In genomic region chr8:122575286-122575685, GRCm38 (mm10) we compare ENCODE assay signal across 8 mouse cellular contexts. TPM values are rescaled to one million over a fixed set of nuclear protein-coding genes. Genes with fewer than 3 reads are reported as not detected.
DNase-seq lines count a peak whose midpoint lies in the region; ATAC-seq and TF ChIP-seq lines count a peak whose summit lies in the region.

No protein-coding gene starts in this region.

- ATAC-seq in heart, embryonic 12.5 days (ENCODE audit: insufficient number of reproducible peaks, low FRiP score): no peak
- ATAC-seq in hindbrain, embryonic 13.5 days (ENCODE audit: low FRiP score): no peak
- no peak for ATAC-seq in granulocyte monocyte progenitor cell, adult 5-6 weeks (replicated peaks; ENCODE audit: poor library complexity, severe bottlenecking)

- peak overlapping the region; percentile 87 for H3K4me2 ChIP-seq in heart, embryonic 12.5 days
- H3K4me2 ChIP-seq in hindbrain, embryonic 13.5 days: peak overlapping the region; percentile 88

- H3K9ac ChIP-seq in heart, embryonic 12.5 days: no peak overlapping the region
- peak overlapping the region; percentile 92 for H3K9ac ChIP-seq in MEL (ENCODE audit: control insufficient read depth, low read depth, low read length, poor library complexity, severe bottlenecking)
- H3K9ac ChIP-seq in hindbrain, embryonic 13.5 days: peak overlapping the region; percentile 91

- peaks cover 42% of the 10 kb centered on the region for H3K4me1 ChIP-seq in heart, embryonic 12.5 days (replicated peaks)
- H3K4me1 ChIP-seq in MEL (ENCODE audit: control insufficient read depth in 1 of 2, insufficient read depth in 2 of 2, low read length in 2 of 2): peaks cover 4 to 10% of the 10 kb centered on the region in 2 experiments; a peak in 3 of 4 replicates
- H3K4me1 ChIP-seq in hindbrain, embryonic 13.5 days (replicated peaks): peaks cover 33% of the 10 kb centered on the region
- H3K4me1 ChIP-seq in midbrain, embryonic 10.5 days: peaks cover 82% of the 10 kb centered on the region

- H3K4me3 ChIP-seq in heart, embryonic 12.5 days: peak overlapping the region; percentile 69
- peak overlapping the region; percentile 80 to 89 for H3K4me3 ChIP-seq in MEL (ENCODE audit: control insufficient read depth in 1 of 2, insufficient read depth in 1 of 2, low read depth in 2 of 2, low read length in 2 of 2)
- peak overlapping the region; percentile 64; the same call in 1 of the 2 replicates for H3K4me3 ChIP-seq in hindbrain, embryonic 13.5 days
- peak overlapping the region; percentile 66 for H3K4me3 ChIP-seq in midbrain, embryonic 10.5 days

- no peak for DNase-seq in heart, postnatal 10 days
- peak; percentile 49 for DNase-seq in MEL (ENCODE audit: low read depth, low spot score)
- DNase-seq in midbrain, embryonic 10.5 days (ENCODE audit: low spot score): no peak
- DNase-seq in adrenal gland, adult 8-10 months: no peak
- no peak for DNase-seq in layer of hippocampus, adult 8-10 months (ENCODE audit: low spot score in 2 of 2)

- intact Hi-C loops in heart, postnatal 10 days (cut with DNase I): no loop called here

- TF ChIP-seq RAD21 in MEL (IDR thresholded peaks at IDR 0.05; ENCODE audit: low read depth, low read length): no peak

- TF ChIP-seq CTCF in MEL (IDR thresholded peaks at IDR 0.05 in 2 of 3, conservative IDR thresholded peaks at IDR 0.05 in 1 of 3; ENCODE audit: control insufficient read depth in 1 of 3, insufficient read depth in 1 of 3, low read depth in 2 of 3, low read length in 3 of 3, poor library complexity in 1 of 3, severe bottlenecking in 1 of 3): no peak

- H3K79me2 ChIP-seq in MEL (ENCODE audit: control insufficient read depth, insufficient read depth, low read length, poor library complexity): peaks cover 13% of the 10 kb centered on the region

- TF ChIP-seq POLR2A in MEL (IDR thresholded peaks at IDR 0.05; ENCODE audit: control insufficient read depth in 1 of 2, insufficient read depth in 1 of 2, low read depth in 1 of 2, low read length in 2 of 2, poor library complexity in 1 of 2): no peak; a peak in 1 of 4 replicates

- H3K27ac ChIP-seq in heart, embryonic 12.5 days (ENCODE audit: poor library complexity, severe bottlenecking): peak overlapping the region; percentile 31; the same call in 1 of the 2 replicates
- H3K27ac ChIP-seq in MEL (ENCODE audit: control insufficient read depth, low read depth, low read length): peak overlapping the region; percentile 64
- no peak overlapping the region for H3K27ac ChIP-seq in hindbrain, embryonic 13.5 days
- H3K27ac ChIP-seq in midbrain, embryonic 10.5 days (replicated peaks): no peak overlapping the region

- no peaks in the 10 kb centered on the region for H3K27me3 ChIP-seq in heart, embryonic 12.5 days (replicated peaks)
- no peaks in the 10 kb centered on the region for H3K27me3 ChIP-seq in MEL (ENCODE audit: control insufficient read depth in 1 of 2, insufficient read depth in 2 of 2, low read length in 2 of 2)
- 0 out of 2 replicates have a peak, but pooled peaks cover 6% of the 10 kb centered on the region for H3K27me3 ChIP-seq in hindbrain, embryonic 13.5 days
- H3K27me3 ChIP-seq in midbrain, embryonic 10.5 days (ENCODE audit: low read depth, poor library complexity, severe bottlenecking): no peaks in the 10 kb centered on the region

- TF ChIP-seq EP300 in MEL (IDR thresholded peaks at IDR 0.05; ENCODE audit: low read depth in 1 of 2, low read length in 2 of 2): no peak

- 63% methylated on average over 8 of the region's 8 CpGs for WGBS in heart, embryonic 12.5 days
- WGBS in hindbrain, embryonic 13.5 days: 81% methylated on average over 8 of the region's 8 CpGs
- 77% methylated on average over 8 of the region's 8 CpGs for WGBS in midbrain, embryonic 10.5 days

- H3K9me3 ChIP-seq in heart, embryonic 12.5 days (replicated peaks): no peaks in the 10 kb centered on the region
- no peaks in the 10 kb centered on the region for H3K9me3 ChIP-seq in MEL (replicated peaks; ENCODE audit: insufficient read depth, low read length)
- no peaks in the 10 kb centered on the region for H3K9me3 ChIP-seq in hindbrain, embryonic 13.5 days
- H3K9me3 ChIP-seq in midbrain, embryonic 10.5 days (replicated peaks): no peaks in the 10 kb centered on the region

- peaks cover 42% of the 10 kb centered on the region for H3K36me3 ChIP-seq in heart, embryonic 12.5 days
- peaks cover 0 to 10% of the 10 kb centered on the region in 2 experiments; a peak in 2 of 4 replicates for H3K36me3 ChIP-seq in MEL (ENCODE audit: control insufficient read depth in 1 of 2, insufficient read depth in 2 of 2, low read length in 2 of 2)
- peaks cover 36% of the 10 kb centered on the region for H3K36me3 ChIP-seq in hindbrain, embryonic 13.5 days
- peaks cover 51% of the 10 kb centered on the region for H3K36me3 ChIP-seq in midbrain, embryonic 10.5 days

RNA-seq across cellular contexts. Expression of gene Aprt, which starts 1.4 kb away (rescaled TPM):
- 209 and 232 TPM in 2 replicates for polyA plus RNA-seq in heart, embryonic 12.5 days (2016; fragmentation: Nextera tagmentation; extraction: Ambion mirVana)
- total RNA-seq in heart, postnatal 10 days (2021): 10 to 100 TPM; 37.9 to 41.8 TPM
- 239 and 243 TPM in 2 replicates for total RNA-seq in MEL (2012; rRNA removed)
- 100 to 1,000 TPM in 1 of 2 experiments, not detected in 1; 287 TPM for polyA plus RNA-seq in MEL (2012; ENCODE audit: insufficient read depth in 1 of 2, insufficient read length in 2 of 2, low read depth in 1 of 2, low replicate concordance in 2 of 2, missing spikeins in 1 of 2)
- polyA plus RNA-seq in hindbrain, embryonic 13.5 days (2015; fragmentation: Nextera tagmentation; extraction: Ambion mirVana): 153 and 157 TPM in 2 replicates
- polyA plus RNA-seq in midbrain, embryonic 10.5 days (2016; fragmentation: Nextera tagmentation; extraction: Ambion mirVana): 241 and 278 TPM in 2 replicates
- 276 and 290 TPM in 2 replicates for total RNA-seq in granulocyte monocyte progenitor cell, adult 5-6 weeks (2014; fragmentation: Nextera tagmentation)
- 139 and 228 TPM in 2 replicates for total RNA-seq in granulocyte monocyte progenitor cell, adult 5-6 weeks (2017)
- total RNA-seq in adrenal gland, adult 8-10 months (2022): 100 to 1,000 TPM in 3 of 4 experiments, 10 to 100 TPM in 1; 83.4 to 110 (median 106) TPM
- 10 to 100 TPM; 56.8 to 69.3 (median 60.2) TPM for total RNA-seq in layer of hippocampus, adult 8-10 months (2022)

RNA-seq across cellular contexts. Expression of gene Cdt1, which starts 7.5 kb away (rescaled TPM):
- 36.9 and 38.9 TPM in 2 replicates for polyA plus RNA-seq in heart, embryonic 12.5 days (2016; fragmentation: Nextera tagmentation; extraction: Ambion mirVana)
- 10 to 100 TPM in 1 of 2 experiments, 1 to 10 TPM in 1; 9.7 to 14.0 TPM for total RNA-seq in heart, postnatal 10 days (2021)
- 64.3 and 74.6 TPM in 2 replicates for total RNA-seq in MEL (2012; rRNA removed)
- 10 to 100 TPM in 1 of 2 experiments, not detected in 1; 84.5 TPM for polyA plus RNA-seq in MEL (2012; ENCODE audit: insufficient read depth in 1 of 2, insufficient read length in 2 of 2, low read depth in 1 of 2, low replicate concordance in 2 of 2, missing spikeins in 1 of 2)
- polyA plus RNA-seq in hindbrain, embryonic 13.5 days (2015; fragmentation: Nextera tagmentation; extraction: Ambion mirVana): 9.9 and 10.4 TPM in 2 replicates
- polyA plus RNA-seq in midbrain, embryonic 10.5 days (2016; fragmentation: Nextera tagmentation; extraction: Ambion mirVana): 63.2 and 70.9 TPM in 2 replicates
- 76.0 and 153 TPM in 2 replicates for total RNA-seq in granulocyte monocyte progenitor cell, adult 5-6 weeks (2014; fragmentation: Nextera tagmentation)
- 38.6 and 38.8 TPM in 2 replicates for total RNA-seq in granulocyte monocyte progenitor cell, adult 5-6 weeks (2017)
- 1 to 10 TPM; 4.8 to 9.9 (median 8.2) TPM for total RNA-seq in adrenal gland, adult 8-10 months (2022)
- total RNA-seq in layer of hippocampus, adult 8-10 months (2022): 1 to 10 TPM; 1.4 to 2.4 (median 1.7) TPM

RNA-seq across cellular contexts. Expression of gene Piezo1, which starts 24.2 kb away (rescaled TPM):
- 25.5 and 27.8 TPM in 2 replicates for polyA plus RNA-seq in heart, embryonic 12.5 days (2016; fragmentation: Nextera tagmentation; extraction: Ambion mirVana)
- 10 to 100 TPM; 40.3 to 43.3 TPM for total RNA-seq in heart, postnatal 10 days (2021)
- total RNA-seq in MEL (2012; rRNA removed): 144 and 155 TPM in 2 replicates
- 100 to 1,000 TPM in 1 of 2 experiments, 10 to 100 TPM in 1; 35.1 to 223 TPM for polyA plus RNA-seq in MEL (2012; ENCODE audit: insufficient read depth in 1 of 2, insufficient read length in 2 of 2, low read depth in 1 of 2, low replicate concordance in 2 of 2, missing spikeins in 1 of 2)
- polyA plus RNA-seq in hindbrain, embryonic 13.5 days (2015; fragmentation: Nextera tagmentation; extraction: Ambion mirVana): 2.5 and 3.2 TPM in 2 replicates
- 5.8 and 8.2 TPM in 2 replicates for polyA plus RNA-seq in midbrain, embryonic 10.5 days (2016; fragmentation: Nextera tagmentation; extraction: Ambion mirVana)
- 19.4 and 67.1 TPM in 2 replicates for total RNA-seq in granulocyte monocyte progenitor cell, adult 5-6 weeks (2014; fragmentation: Nextera tagmentation)
- total RNA-seq in granulocyte monocyte progenitor cell, adult 5-6 weeks (2017): 15.8 and 22.4 TPM in 2 replicates
- 10 to 100 TPM; 13.8 to 25.2 (median 18.5) TPM for total RNA-seq in adrenal gland, adult 8-10 months (2022)
- 1 to 10 TPM; 4.6 to 7.0 (median 4.9) TPM for total RNA-seq in layer of hippocampus, adult 8-10 months (2022)

RNA-seq across cellular contexts. Expression of gene Galns, which starts 36.0 kb away (rescaled TPM):
- 12.7 and 13.5 TPM in 2 replicates for polyA plus RNA-seq in heart, embryonic 12.5 days (2016; fragmentation: Nextera tagmentation; extraction: Ambion mirVana)
- total RNA-seq in heart, postnatal 10 days (2021): 1 to 10 TPM; 6.6 to 7.1 TPM
- total RNA-seq in MEL (2012; rRNA removed): 1.7 and 2.1 TPM in 2 replicates
- polyA plus RNA-seq in MEL (2012; ENCODE audit: insufficient read depth in 1 of 2, insufficient read length in 2 of 2, low read depth in 1 of 2, low replicate concordance in 2 of 2, missing spikeins in 1 of 2): 1 to 10 TPM in 1 of 2 experiments, not detected in 1; 3.0 TPM
- 5.4 and 6.1 TPM in 2 replicates for polyA plus RNA-seq in hindbrain, embryonic 13.5 days (2015; fragmentation: Nextera tagmentation; extraction: Ambion mirVana)
- 6.6 and 7.7 TPM in 2 replicates for polyA plus RNA-seq in midbrain, embryonic 10.5 days (2016; fragmentation: Nextera tagmentation; extraction: Ambion mirVana)
- 39.0 and 46.3 TPM in 2 replicates for total RNA-seq in granulocyte monocyte progenitor cell, adult 5-6 weeks (2014; fragmentation: Nextera tagmentation)
- 36.1 and 46.6 TPM in 2 replicates for total RNA-seq in granulocyte monocyte progenitor cell, adult 5-6 weeks (2017)
- total RNA-seq in adrenal gland, adult 8-10 months (2022): 10 to 100 TPM in 2 of 4 experiments, 1 to 10 TPM in 2; 6.4 to 11.6 (median 9.1) TPM
- total RNA-seq in layer of hippocampus, adult 8-10 months (2022): 10 to 100 TPM in 2 of 4 experiments, 1 to 10 TPM in 2; 8.0 to 16.5 (median 11.9) TPM

RNA-seq across cellular contexts. Expression of gene Trappc2l, which starts 36.2 kb away (rescaled TPM):
- polyA plus RNA-seq in heart, embryonic 12.5 days (2016; fragmentation: Nextera tagmentation; extraction: Ambion mirVana): 45.1 and 45.8 TPM in 2 replicates
- 10 to 100 TPM; 54.7 to 57.4 TPM for total RNA-seq in heart, postnatal 10 days (2021)
- total RNA-seq in MEL (2012; rRNA removed): 21.6 and 21.7 TPM in 2 replicates
- polyA plus RNA-seq in MEL (2012; ENCODE audit: insufficient read depth in 1 of 2, insufficient read length in 2 of 2, low read depth in 1 of 2, low replicate concordance in 2 of 2, missing spikeins in 1 of 2): 10 to 100 TPM in 1 of 2 experiments, not detected in 1; 15.1 TPM
- 98.9 and 101 TPM in 2 replicates for polyA plus RNA-seq in hindbrain, embryonic 13.5 days (2015; fragmentation: Nextera tagmentation; extraction: Ambion mirVana)
- 51.0 and 61.2 TPM in 2 replicates for polyA plus RNA-seq in midbrain, embryonic 10.5 days (2016; fragmentation: Nextera tagmentation; extraction: Ambion mirVana)
- 41.0 and 55.7 TPM in 2 replicates for total RNA-seq in granulocyte monocyte progenitor cell, adult 5-6 weeks (2014; fragmentation: Nextera tagmentation)
- 16.1 and 21.7 TPM in 2 replicates for total RNA-seq in granulocyte monocyte progenitor cell, adult 5-6 weeks (2017)
- total RNA-seq in adrenal gland, adult 8-10 months (2022): 10 to 100 TPM; 61.7 to 64.9 (median 62.9) TPM
- 10 to 100 TPM; 72.6 to 90.6 (median 75.3) TPM for total RNA-seq in layer of hippocampus, adult 8-10 months (2022)

Comparison
In these comparisons a context has a peak if more than half of its experiments do, and no peak if none do; other contexts are left out.
1. H3K27ac ChIP-seq: peak in heart, embryonic 12.5 days (single experiment) and MEL (single experiment); none in hindbrain, embryonic 13.5 days (single experiment) and midbrain, embryonic 10.5 days (single experiment).
2. Peak in every context shown above with its lines, with median percentiles within 50 percentile points of each other: H3K4me3 ChIP-seq.